8 mouse cellular contexts compared by ENCODE assay signal in the genomic region with DNA sequence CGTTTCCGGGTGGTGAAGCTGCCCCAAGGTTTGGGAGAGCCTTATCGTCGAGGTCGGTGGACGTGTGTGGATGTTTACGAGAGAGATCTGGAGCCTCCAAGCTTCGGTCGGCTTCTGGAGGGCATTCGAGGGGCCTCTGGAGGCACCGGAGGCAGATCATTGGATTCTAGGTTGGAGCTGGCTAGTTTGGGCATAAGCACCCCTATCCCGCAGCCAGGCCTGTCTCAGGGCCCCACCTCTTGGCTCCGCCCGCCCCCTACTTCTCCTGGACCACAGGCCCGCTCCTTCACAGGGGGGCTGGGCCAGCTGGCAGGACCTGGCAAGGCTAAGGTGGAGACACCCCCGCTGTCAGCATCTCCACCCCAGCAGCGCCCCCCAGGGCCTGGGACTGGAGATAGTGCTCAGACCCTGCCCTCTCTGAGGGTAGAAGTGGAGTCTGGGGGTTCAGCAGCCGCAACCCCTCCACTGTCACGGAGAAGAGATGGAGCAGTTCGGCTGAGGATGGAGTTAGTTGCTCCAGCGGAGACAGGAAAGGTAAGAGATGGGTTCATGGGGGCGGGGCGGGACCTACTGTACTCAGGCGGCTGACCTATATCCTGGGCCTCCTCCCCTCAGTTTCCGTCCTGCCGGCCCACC. TPM values are rescaled to one million over a fixed set of nuclear protein-coding genes. Genes with fewer than 3 reads are reported as not detected.
DNase-seq lines count a peak whose midpoint lies in the region; ATAC-seq and TF ChIP-seq lines count a peak whose summit lies in the region.

No protein-coding gene starts in this region.

- H3K27ac ChIP-seq in forebrain, embryonic 10.5 days = peak overlapping the region; percentile 94
- H3K27ac ChIP-seq in hindbrain, embryonic 14.5 days = peak overlapping the region; percentile 79; the same call in 1 of the 2 replicates
- peak overlapping the region; percentile 98 for H3K27ac ChIP-seq in liver, embryonic 14.5 days

- DNase-seq in adrenal gland, adult 18-20 months (ENCODE audit: low spot score in 2 of 2) = peak; percentile 45 to 50
- DNase-seq in adrenal gland, adult 8-10 months = no peak
- DNase-seq in brain, adult 2 months (ENCODE audit: low read depth, low spot score) = peak; percentile 71
- DNase-seq in forebrain, embryonic 10.5 days (ENCODE audit: extremely low spot score, low spot score) = no peak
- no peak for DNase-seq in hindbrain, embryonic 14.5 days (ENCODE audit: low spot score)
- no peak for DNase-seq in liver, embryonic 14.5 days (ENCODE audit: low read depth in 3 of 3, low spot score in 3 of 3)
- peak; percentile 36 for DNase-seq in neural tube, embryonic 10.5 days (ENCODE audit: extremely low spot score, low spot score)
- DNase-seq in yolk sac, embryonic 10.5 days (ENCODE audit: low spot score) = peak; percentile 27

- H3K4me3 ChIP-seq in forebrain, embryonic 10.5 days = peak overlapping the region; percentile 80
- H3K4me3 ChIP-seq in hindbrain, embryonic 14.5 days (replicated peaks; ENCODE audit: low read length) = peak overlapping the region; percentile 64
- H3K4me3 ChIP-seq in liver, embryonic 14.5 days (ENCODE audit: insufficient read depth in 1 of 2, low read depth in 2 of 2, low read length in 2 of 2) = peak overlapping the region; percentile 81 to 96

- TF ChIP-seq EP300 in liver, embryonic 14.5 days (IDR thresholded peaks at IDR 0.05; ENCODE audit: low read depth) = no peak

- H3K9me3 ChIP-seq in forebrain, embryonic 10.5 days = no peaks in the 10 kb centered on the region
- no peaks in the 10 kb centered on the region for H3K9me3 ChIP-seq in hindbrain, embryonic 14.5 days (ENCODE audit: control insufficient read depth, low read length)
- H3K9me3 ChIP-seq in liver, embryonic 14.5 days (ENCODE audit: control insufficient read depth, low read length) = no peaks in the 10 kb centered on the region

- 6% methylated on average over 26 of the region's 26 CpGs for WGBS in forebrain, embryonic 10.5 days
- 4% methylated on average over 25 of the region's 26 CpGs for WGBS in hindbrain, embryonic 14.5 days
- 0% methylated on average over 26 of the region's 26 CpGs for WGBS in liver, embryonic 14.5 days (ENCODE audit: insufficient replicate concordance)

- peaks cover 25% of the 10 kb centered on the region for H3K36me3 ChIP-seq in forebrain, embryonic 10.5 days (replicated peaks)
- H3K36me3 ChIP-seq in hindbrain, embryonic 14.5 days (replicated peaks; ENCODE audit: control insufficient read depth, insufficient read depth) = peaks cover 13% of the 10 kb centered on the region
- peaks cover 13% of the 10 kb centered on the region for H3K36me3 ChIP-seq in liver, embryonic 14.5 days (replicated peaks; ENCODE audit: control insufficient read depth, insufficient read depth, low read depth)

- peak overlapping the region; percentile 99 for H3K4me2 ChIP-seq in hindbrain, embryonic 14.5 days (replicated peaks)
- H3K4me2 ChIP-seq in liver, embryonic 14.5 days (ENCODE audit: low read depth) = peak overlapping the region; percentile 100

- H3K4me1 ChIP-seq in forebrain, embryonic 10.5 days = peaks cover 52% of the 10 kb centered on the region
- peaks cover 30% of the 10 kb centered on the region for H3K4me1 ChIP-seq in hindbrain, embryonic 14.5 days (replicated peaks; ENCODE audit: control insufficient read depth, insufficient read depth, low read length)
- peaks cover 27 to 28% of the 10 kb centered on the region in 2 experiments for H3K4me1 ChIP-seq in liver, embryonic 14.5 days (replicated peaks; ENCODE audit: control insufficient read depth in 2 of 2, insufficient read depth in 2 of 2, low read length in 1 of 2)

- TF ChIP-seq CTCF in liver, embryonic 14.5 days (IDR thresholded peaks at IDR 0.05; ENCODE audit: low read depth) = peak; percentile 40

- 0 out of 2 replicates have a peak, but pooled peaks cover 4% of the 10 kb centered on the region for H3K27me3 ChIP-seq in forebrain, embryonic 10.5 days (ENCODE audit: poor library complexity, severe bottlenecking)
- no peaks in the 10 kb centered on the region for H3K27me3 ChIP-seq in hindbrain, embryonic 14.5 days (ENCODE audit: control insufficient read depth, insufficient read depth, low read length)
- H3K27me3 ChIP-seq in liver, embryonic 14.5 days (ENCODE audit: control insufficient read depth, insufficient read depth, low read length) = no peaks in the 10 kb centered on the region

- no peak for ATAC-seq in hindbrain, embryonic 14.5 days (ENCODE audit: low FRiP score)
- ATAC-seq in liver, embryonic 14.5 days (ENCODE audit: insufficient read depth) = peak; percentile 26; the same call in 1 of the 2 replicates

- H3K9ac ChIP-seq in hindbrain, embryonic 14.5 days = peak overlapping the region; percentile 78
- H3K9ac ChIP-seq in liver, embryonic 14.5 days (replicated peaks) = peak overlapping the region; percentile 94

RNA-seq across cellular contexts. Expression of gene Tsc22d4, which starts 1.9 kb away (rescaled TPM):
- total RNA-seq in adrenal gland, adult 18-20 months (2021) = 10 to 100 TPM; 72.5 to 80.5 TPM
- 100 to 1,000 TPM in 2 of 4 experiments, 10 to 100 TPM in 2; 73.9 to 110 (median 94.0) TPM for total RNA-seq in adrenal gland, adult 8-10 months (2022)
- polyA plus RNA-seq in forebrain, embryonic 10.5 days (2016; fragmentation: Nextera tagmentation; extraction: Ambion mirVana) = 71.0 and 72.0 TPM in 2 replicates
- polyA plus RNA-seq in hindbrain, embryonic 14.5 days (2014; fragmentation: Nextera tagmentation; extraction: Ambion mirVana) = 67.6 and 72.8 TPM in 2 replicates
- 23.0 and 26.8 TPM in 2 replicates for polyA plus RNA-seq in liver, embryonic 14.5 days (2012; rRNA removed)
- 49.7 and 62.2 TPM in 2 replicates for polyA plus RNA-seq in liver, embryonic 14.5 days (2014; fragmentation: Nextera tagmentation; extraction: Ambion mirVana)

RNA-seq across cellular contexts. Expression of gene Nyap1, which starts 6.0 kb away (rescaled TPM):
- 1 to 10 TPM; 4.2 to 4.7 TPM for total RNA-seq in adrenal gland, adult 18-20 months (2021)
- 10 to 100 TPM in 1 of 4 experiments, 1 to 10 TPM in 3; 4.4 to 10.2 (median 7.1) TPM for total RNA-seq in adrenal gland, adult 8-10 months (2022)
- 2.9 and 5.1 TPM in 2 replicates for polyA plus RNA-seq in forebrain, embryonic 10.5 days (2016; fragmentation: Nextera tagmentation; extraction: Ambion mirVana)
- polyA plus RNA-seq in hindbrain, embryonic 14.5 days (2014; fragmentation: Nextera tagmentation; extraction: Ambion mirVana) = 14.2 and 18.8 TPM in 2 replicates
- 0.96 and 1.2 TPM in 2 replicates for polyA plus RNA-seq in liver, embryonic 14.5 days (2012; rRNA removed)
- 0.03 and 0.05 TPM in 2 replicates for polyA plus RNA-seq in liver, embryonic 14.5 days (2014; fragmentation: Nextera tagmentation; extraction: Ambion mirVana)

RNA-seq across cellular contexts. Expression of gene Ppp1r35, which starts 31.2 kb away (rescaled TPM):
- total RNA-seq in adrenal gland, adult 18-20 months (2021) = 10 to 100 TPM; 23.7 to 24.6 TPM
- total RNA-seq in adrenal gland, adult 8-10 months (2022) = 10 to 100 TPM; 21.2 to 35.5 (median 27.0) TPM
- polyA plus RNA-seq in forebrain, embryonic 10.5 days (2016; fragmentation: Nextera tagmentation; extraction: Ambion mirVana) = 47.5 and 49.2 TPM in 2 replicates
- 51.1 and 58.7 TPM in 2 replicates for polyA plus RNA-seq in hindbrain, embryonic 14.5 days (2014; fragmentation: Nextera tagmentation; extraction: Ambion mirVana)
- polyA plus RNA-seq in liver, embryonic 14.5 days (2012; rRNA removed) = 22.8 and 23.1 TPM in 2 replicates
- polyA plus RNA-seq in liver, embryonic 14.5 days (2014; fragmentation: Nextera tagmentation; extraction: Ambion mirVana) = 25.5 and 27.0 TPM in 2 replicates

RNA-seq across cellular contexts. Expression of gene Mepce, which starts 40.0 kb away (rescaled TPM):
- total RNA-seq in adrenal gland, adult 18-20 months (2021) = 10 to 100 TPM; 39.9 to 44.6 TPM
- 10 to 100 TPM; 53.8 to 66.8 (median 56.1) TPM for total RNA-seq in adrenal gland, adult 8-10 months (2022)
- 10.0 and 11.5 TPM in 2 replicates for polyA plus RNA-seq in forebrain, embryonic 10.5 days (2016; fragmentation: Nextera tagmentation; extraction: Ambion mirVana)
- polyA plus RNA-seq in hindbrain, embryonic 14.5 days (2014; fragmentation: Nextera tagmentation; extraction: Ambion mirVana) = 11.0 and 11.7 TPM in 2 replicates
- 12.2 and 13.3 TPM in 2 replicates for polyA plus RNA-seq in liver, embryonic 14.5 days (2012; rRNA removed)
- 5.1 and 6.4 TPM in 2 replicates for polyA plus RNA-seq in liver, embryonic 14.5 days (2014; fragmentation: Nextera tagmentation; extraction: Ambion mirVana)

RNA-seq across cellular contexts. Expression of gene Zcwpw1, which starts 40.2 kb away (rescaled TPM):
- total RNA-seq in adrenal gland, adult 18-20 months (2021) = 1 to 10 TPM; 2.3 to 2.4 TPM
- total RNA-seq in adrenal gland, adult 8-10 months (2022) = 1 to 10 TPM; 1.4 to 4.4 (median 2.8) TPM
- 12.9 and 14.8 TPM in 2 replicates for polyA plus RNA-seq in forebrain, embryonic 10.5 days (2016; fragmentation: Nextera tagmentation; extraction: Ambion mirVana)
- polyA plus RNA-seq in hindbrain, embryonic 14.5 days (2014; fragmentation: Nextera tagmentation; extraction: Ambion mirVana) = 7.9 and 8.3 TPM in 2 replicates
- polyA plus RNA-seq in liver, embryonic 14.5 days (2012; rRNA removed) = 2.2 and 3.1 TPM in 2 replicates
- polyA plus RNA-seq in liver, embryonic 14.5 days (2014; fragmentation: Nextera tagmentation; extraction: Ambion mirVana) = 2.1 and 2.4 TPM in 2 replicates

Comparison
In these comparisons a context has a peak if more than half of its experiments do, and no peak if none do; other contexts are left out.
1. DNase-seq: peak in adrenal gland, adult 18-20 months (2 of 2), brain, adult 2 months (single experiment), neural tube, embryonic 10.5 days (single experiment) and yolk sac, embryonic 10.5 days (single experiment); none in adrenal gland, adult 8-10 months (single experiment), forebrain, embryonic 10.5 days (single experiment), hindbrain, embryonic 14.5 days (single experiment) and liver, embryonic 14.5 days (0 of 3).
2. Peak in every context shown above with its lines, with median percentiles within 50 percentile points of each other: H3K27ac ChIP-seq and H3K4me3 ChIP-seq.